In genomic region chr6:39257111-39257571, GRCm38 (mm10) we compare ENCODE assay signal across 8 mouse cellular contexts. TPM values are rescaled to one million over a fixed set of nuclear protein-coding genes. Genes with fewer than 3 reads are reported as not detected.
DNase-seq lines count a peak whose midpoint lies in the region; ATAC-seq and TF ChIP-seq lines count a peak whose summit lies in the region.

No protein-coding gene starts in this region.

- peak; percentile 64 for ATAC-seq in lung, embryonic 14.5 days (ENCODE audit: insufficient read depth)
- peak; percentile 60 for ATAC-seq in forebrain, embryonic 16.5 days
- ATAC-seq in liver, embryonic 12.5 days: no peak
- peak; percentile 71 for ATAC-seq in neural tube, embryonic 13.5 days (ENCODE audit: low read depth)

- H3K4me3 ChIP-seq in lung, embryonic 14.5 days (ENCODE audit: low read depth, low read length): peak overlapping the region; percentile 43
- peak overlapping the region; percentile 58 for H3K4me3 ChIP-seq in forebrain, embryonic 16.5 days (replicated peaks; ENCODE audit: low read length)
- H3K4me3 ChIP-seq in liver, embryonic 12.5 days: peak overlapping the region; percentile 47
- H3K4me3 ChIP-seq in neural tube, embryonic 13.5 days: peak overlapping the region; percentile 45

- H3K27ac ChIP-seq in lung, embryonic 14.5 days (ENCODE audit: low read depth): peak overlapping the region; percentile 48
- H3K27ac ChIP-seq in forebrain, embryonic 16.5 days (ENCODE audit: low read length): peak overlapping the region; percentile 46
- H3K27ac ChIP-seq in liver, embryonic 12.5 days: no peak overlapping the region
- H3K27ac ChIP-seq in neural tube, embryonic 13.5 days (replicated peaks): peak overlapping the region; percentile 83

- H3K4me1 ChIP-seq in lung, embryonic 14.5 days (ENCODE audit: insufficient read depth): no peaks in the 10 kb centered on the region
- H3K4me1 ChIP-seq in forebrain, embryonic 16.5 days (replicated peaks; ENCODE audit: control insufficient read depth, insufficient read depth, low read length): peaks cover 17% of the 10 kb centered on the region
- peaks cover 13% of the 10 kb centered on the region; the same call in 1 of the 2 replicates for H3K4me1 ChIP-seq in liver, embryonic 12.5 days
- peaks cover 25% of the 10 kb centered on the region for H3K4me1 ChIP-seq in neural tube, embryonic 13.5 days (replicated peaks)

- H3K9ac ChIP-seq in lung, embryonic 14.5 days: peak overlapping the region; percentile 38
- peak overlapping the region; percentile 56 for H3K9ac ChIP-seq in forebrain, embryonic 16.5 days (replicated peaks; ENCODE audit: low read depth, low read length)
- H3K9ac ChIP-seq in liver, embryonic 12.5 days: no peak overlapping the region
- H3K9ac ChIP-seq in neural tube, embryonic 13.5 days: peak overlapping the region; percentile 68

- no peaks in the 10 kb centered on the region for H3K9me3 ChIP-seq in lung, embryonic 14.5 days (ENCODE audit: low read depth, low read length)
- no peaks in the 10 kb centered on the region for H3K9me3 ChIP-seq in forebrain, embryonic 16.5 days (ENCODE audit: control insufficient read depth, low read length)
- H3K9me3 ChIP-seq in liver, embryonic 12.5 days (replicated peaks): no peaks in the 10 kb centered on the region
- no peaks in the 10 kb centered on the region for H3K9me3 ChIP-seq in neural tube, embryonic 13.5 days

- WGBS in lung, embryonic 14.5 days: under 1% methylated on average over 18 of the region's 18 CpGs
- under 1% methylated on average over 18 of the region's 18 CpGs for WGBS in forebrain, embryonic 16.5 days
- WGBS in liver, embryonic 12.5 days (ENCODE audit: insufficient replicate concordance): 2% methylated on average over 18 of the region's 18 CpGs
- 1% methylated on average over 18 of the region's 18 CpGs for WGBS in neural tube, embryonic 13.5 days

- DNase-seq in lung, embryonic 14.5 days: peak; percentile 63
- DNase-seq in lung, postnatal 36 days: no peak
- peak; percentile 13 for DNase-seq in cerebellum, adult 11-12 months
- peak; percentile 73 for DNase-seq in induced T-regulatory cell, adult 2 months (ENCODE audit: low read depth)
- DNase-seq in layer of hippocampus, postnatal 25 days (ENCODE audit: extremely low spot score in 1 of 2, low spot score in 1 of 2): no peak

- H3K27me3 ChIP-seq in lung, embryonic 14.5 days (ENCODE audit: insufficient read depth, low read length): no peaks in the 10 kb centered on the region
- H3K27me3 ChIP-seq in forebrain, embryonic 16.5 days (replicated peaks; ENCODE audit: control insufficient read depth, insufficient read depth, low read length): no peaks in the 10 kb centered on the region
- peaks cover 65% of the 10 kb centered on the region for H3K27me3 ChIP-seq in liver, embryonic 12.5 days (replicated peaks)
- H3K27me3 ChIP-seq in neural tube, embryonic 13.5 days: peaks cover 18% of the 10 kb centered on the region; the same call in 1 of the 2 replicates

- H3K36me3 ChIP-seq in lung, embryonic 14.5 days (ENCODE audit: insufficient read depth): no peaks in the 10 kb centered on the region
- no peaks in the 10 kb centered on the region for H3K36me3 ChIP-seq in forebrain, embryonic 16.5 days (ENCODE audit: control insufficient read depth, insufficient read depth)
- H3K36me3 ChIP-seq in liver, embryonic 12.5 days: no peaks in the 10 kb centered on the region
- H3K36me3 ChIP-seq in neural tube, embryonic 13.5 days: no peaks in the 10 kb centered on the region

- peak overlapping the region; percentile 83 for H3K4me2 ChIP-seq in lung, embryonic 14.5 days
- H3K4me2 ChIP-seq in forebrain, embryonic 16.5 days (ENCODE audit: low read length): peak overlapping the region; percentile 87
- H3K4me2 ChIP-seq in liver, embryonic 12.5 days: peak overlapping the region; percentile 63
- H3K4me2 ChIP-seq in neural tube, embryonic 13.5 days: peak overlapping the region; percentile 81

- TF ChIP-seq CTCF in lung, embryonic 14.5 days (IDR thresholded peaks at IDR 0.05; ENCODE audit: low read depth): no peak

RNA-seq across cellular contexts. Expression of gene Kdm7a, which starts 50.6 kb away (rescaled TPM):
- polyA plus RNA-seq in lung, embryonic 14.5 days (2014; fragmentation: Nextera tagmentation; extraction: Ambion mirVana): 6.8 and 7.0 TPM in 2 replicates
- polyA plus RNA-seq in forebrain, embryonic 16.5 days (2015; fragmentation: Nextera tagmentation; extraction: Ambion mirVana): 7.3 and 8.8 TPM in 2 replicates
- 13.8 and 15.6 TPM in 2 replicates for polyA plus RNA-seq in liver, embryonic 12.5 days (2016; fragmentation: Nextera tagmentation; extraction: Ambion mirVana)
- polyA plus RNA-seq in neural tube, embryonic 13.5 days (2015; fragmentation: Nextera tagmentation; extraction: Ambion mirVana): 9.7 and 11.1 TPM in 2 replicates
- 10 to 100 TPM; 45.2 to 45.7 TPM for total RNA-seq in layer of hippocampus, postnatal 25 days (2021)

Comparison
In these comparisons a context has a peak if more than half of its experiments do, and no peak if none do; other contexts are left out.
1. DNase-seq: peak in lung, embryonic 14.5 days (single experiment), cerebellum, adult 11-12 months (single experiment) and induced T-regulatory cell, adult 2 months (single experiment); none in lung, postnatal 36 days (single experiment) and layer of hippocampus, postnatal 25 days (0 of 2).
2. Peak in every context shown above with its lines, with median percentiles within 50 percentile points of each other: H3K4me2 ChIP-seq and H3K4me3 ChIP-seq.